Mouse (Mus musculus) right cerebral cortex, postnatal 10 days (tissue): ENCODE measurements around the gene Spem2.
"Not testable (repeated sequence)": the region's sequence is repeated elsewhere in the genome, so short reads cannot be mapped to it uniquely, and the experiment has no call there.

Source experiments
- DNase-seq, 2 experiments: peaks; one replicate each; pipeline ENCODE4 v3.0.0; 2021; ENCODE audit warnings: low spot score in 2 of 2

Gene Spem2

GRCm38 (mm10) chr11:69818365-69818764, at the start of gene Spem2:
Gene Spem2, minus strand, starts transcription at chr11:69818465.
- no peak for DNase-seq

- DNase-seq = no peak
These were observed 49.1 kb upstream of the Spem2 start for GRCm38 (mm10) chr11:69867335-69867734.

GRCm38 (mm10) chr11:69865561-69865960, 47.3 kb upstream of the Spem2 start:
- DNase-seq = no peak

GRCm38 (mm10) chr11:69864138-69864860, 46.0 kb upstream of the Spem2 start:
- DNase-seq = no peak

- not testable (repeated sequence) for DNase-seq
These were observed 45.5 kb upstream of the Spem2 start for GRCm38 (mm10) chr11:69863729-69864128.

- no peak for DNase-seq
These were observed 40.1 kb upstream of the Spem2 start, which contains the start of gene Tnk1 for GRCm38 (mm10) chr11:69858113-69858998. Gene Tnk1, minus strand, starts transcription at chr11:69858730.

- no peak for DNase-seq
These were observed 37.1 kb upstream of the Spem2 start for GRCm38 (mm10) chr11:69855347-69855746.

GRCm38 (mm10) chr11:69854680-69855079, 36.4 kb upstream of the Spem2 start:
- no peak for DNase-seq

GRCm38 (mm10) chr11:69853994-69854393, 35.7 kb upstream of the Spem2 start:
- DNase-seq = no peak

- DNase-seq = no peak
These were observed 32.5 kb upstream of the Spem2 start for GRCm38 (mm10) chr11:69850754-69851153.

GRCm38 (mm10) chr11:69849884-69850283, 31.6 kb upstream of the Spem2 start:
- no peak for DNase-seq

- no peak for DNase-seq
These were observed 30.9 kb upstream of the Spem2 start for GRCm38 (mm10) chr11:69849128-69849527.

- DNase-seq = peak in 1 of 2 experiments; percentile 33
These were observed 29.8 kb upstream of the Spem2 start for GRCm38 (mm10) chr11:69848021-69848420.

GRCm38 (mm10) chr11:69846738-69847688, 28.7 kb upstream of the Spem2 start:
- DNase-seq = peak in 1 of 2 experiments; percentile 33

GRCm38 (mm10) chr11:69846198-69846680, 28.0 kb upstream of the Spem2 start, which contains the start of gene Plscr3:
Gene Plscr3, plus strand, starts transcription at chr11:69846376.
- DNase-seq = peak; percentile 91 to 92

- no peak for DNase-seq
These were observed 20.4 kb upstream of the Spem2 start for GRCm38 (mm10) chr11:69838714-69839104.

- DNase-seq = peak; percentile 98 to 99
These were observed 19.9 kb upstream of the Spem2 start, which contains the start of gene Tmem256 for GRCm38 (mm10) chr11:69837952-69838713. Gene Tmem256, plus strand, starts transcription at chr11:69838514.

- DNase-seq = no peak
These were observed 19.3 kb upstream of the Spem2 start, which contains the start of gene Nlgn2 for GRCm38 (mm10) chr11:69837604-69837951. Gene Nlgn2, minus strand, starts transcription at chr11:69837784.

- peak; percentile 62 to 71 for DNase-seq
These were observed 18.7 kb upstream of the Spem2 start for GRCm38 (mm10) chr11:69836703-69837576.
